Mouse (Mus musculus): ENCODE measurements at regions not wholly inside any gene's neighbourhood (a gene's known extent, or its start where the extent isn't known, plus 50 kb on each side); places are given as distances from the start of the nearest gene placed in this dataset.

DNA sequence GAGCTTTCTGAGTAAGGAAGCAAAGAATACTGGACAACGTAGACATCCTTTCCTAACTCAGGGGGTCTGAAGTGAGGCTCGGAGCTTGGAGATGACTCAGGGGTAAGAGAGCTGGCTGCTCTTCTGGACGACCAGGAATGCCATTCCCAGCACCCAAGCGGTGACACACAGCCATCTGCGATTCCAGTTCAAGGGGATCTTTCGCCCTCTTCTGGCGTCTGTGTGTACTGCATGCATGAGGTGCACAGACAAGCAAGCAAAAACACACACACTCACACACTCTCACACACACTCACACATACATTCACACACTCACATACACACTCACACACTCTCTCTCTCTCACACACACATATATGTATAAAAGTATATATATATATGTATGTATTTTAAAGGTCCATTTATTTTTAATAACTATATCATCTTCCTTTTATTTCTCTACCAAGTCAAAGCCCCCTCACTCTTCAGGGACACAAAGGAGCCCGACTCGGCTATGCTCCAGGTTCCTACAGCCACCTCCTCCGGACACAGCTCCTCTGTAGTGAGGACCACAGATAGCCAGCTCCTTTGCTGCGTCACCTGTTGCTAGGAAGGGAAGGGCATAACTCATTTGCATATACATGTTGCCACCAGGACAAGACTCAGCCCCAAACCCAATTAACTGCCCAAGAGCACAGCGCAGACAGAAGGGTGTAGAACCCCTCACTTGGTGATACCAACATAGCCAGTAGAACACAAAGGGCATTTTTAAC, 91.9 kb upstream of the Smad3 start:
- DNase-seq = no peak

DNA sequence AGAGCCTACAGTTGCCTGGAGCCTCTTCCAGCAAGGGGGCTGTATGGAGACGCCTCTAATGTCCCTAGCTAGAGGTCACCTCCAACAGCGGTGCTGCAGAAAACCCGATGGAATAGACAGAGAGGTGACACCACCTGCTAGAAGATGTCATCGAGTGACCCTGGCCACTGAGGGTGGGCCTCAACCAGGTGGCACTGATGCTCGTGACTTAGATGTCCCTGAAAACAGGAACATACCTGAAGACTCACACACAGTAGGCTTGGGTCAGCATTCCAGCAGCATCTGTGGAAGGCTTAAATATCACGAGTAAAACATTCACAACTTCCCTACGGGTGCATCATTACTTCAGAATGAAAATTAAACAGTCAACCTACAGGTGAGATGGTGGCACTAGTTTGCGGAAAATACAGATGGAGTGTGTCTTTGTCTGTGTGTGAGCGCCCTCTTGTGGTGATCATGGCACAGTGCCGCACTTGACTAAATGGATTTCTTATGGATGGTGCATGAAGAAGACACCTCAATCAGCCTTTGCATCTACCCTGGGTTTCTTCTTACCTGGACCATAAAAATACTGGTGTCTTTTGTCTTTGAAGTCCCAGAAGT, 86.2 kb upstream of the Smad3 start:
- DNase-seq = peak; percentile 79

- DNase-seq = no peak
These were observed 85.6 kb upstream of the Smad3 start for GRCm38 (mm10) chr9:63843431-63843830.

GRCm38 (mm10) chr9:63841102-63841501, 83.3 kb upstream of the Smad3 start:
- no peak for DNase-seq

DNA sequence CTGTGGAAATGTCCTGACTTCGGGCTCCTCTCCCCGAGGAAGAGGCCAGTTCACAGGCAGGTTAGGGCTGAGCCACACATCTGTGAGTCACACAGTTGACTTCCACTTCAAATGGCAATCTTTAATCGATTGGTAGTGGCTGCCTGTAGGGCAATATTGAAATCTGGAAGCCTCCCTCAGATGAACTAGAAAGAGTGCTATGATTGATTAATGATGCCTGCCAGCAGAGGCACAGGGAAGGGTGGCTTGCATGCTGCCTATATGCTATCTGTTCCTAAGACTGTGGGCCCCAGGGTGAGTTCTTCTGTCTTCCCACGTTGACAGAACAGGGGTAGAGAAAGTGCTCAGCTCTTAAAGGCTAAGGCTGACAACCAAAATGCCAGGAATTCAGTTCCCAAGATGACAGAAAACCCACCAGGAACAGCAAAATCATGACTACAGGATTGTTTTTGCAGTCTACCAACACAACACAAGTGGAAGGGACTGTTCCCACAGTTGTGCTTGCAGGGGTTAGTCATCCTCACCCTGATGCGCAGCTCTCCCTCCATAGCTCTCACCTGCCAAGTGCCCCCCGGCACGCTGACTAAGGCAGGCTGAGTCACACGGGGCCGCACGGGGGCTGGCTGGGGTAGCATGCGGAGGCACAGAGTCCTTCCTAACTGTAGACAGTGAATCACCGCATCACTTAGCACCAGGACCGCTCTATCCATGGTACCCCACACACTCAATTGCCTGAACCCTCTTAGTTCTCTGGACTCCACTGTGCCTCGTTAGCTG, 81.4 kb upstream of the Smad3 start:
- no peak for DNase-seq

- no peak for DNase-seq
These were observed 79.8 kb upstream of the Smad3 start for GRCm38 (mm10) chr9:63837552-63837951.

DNA sequence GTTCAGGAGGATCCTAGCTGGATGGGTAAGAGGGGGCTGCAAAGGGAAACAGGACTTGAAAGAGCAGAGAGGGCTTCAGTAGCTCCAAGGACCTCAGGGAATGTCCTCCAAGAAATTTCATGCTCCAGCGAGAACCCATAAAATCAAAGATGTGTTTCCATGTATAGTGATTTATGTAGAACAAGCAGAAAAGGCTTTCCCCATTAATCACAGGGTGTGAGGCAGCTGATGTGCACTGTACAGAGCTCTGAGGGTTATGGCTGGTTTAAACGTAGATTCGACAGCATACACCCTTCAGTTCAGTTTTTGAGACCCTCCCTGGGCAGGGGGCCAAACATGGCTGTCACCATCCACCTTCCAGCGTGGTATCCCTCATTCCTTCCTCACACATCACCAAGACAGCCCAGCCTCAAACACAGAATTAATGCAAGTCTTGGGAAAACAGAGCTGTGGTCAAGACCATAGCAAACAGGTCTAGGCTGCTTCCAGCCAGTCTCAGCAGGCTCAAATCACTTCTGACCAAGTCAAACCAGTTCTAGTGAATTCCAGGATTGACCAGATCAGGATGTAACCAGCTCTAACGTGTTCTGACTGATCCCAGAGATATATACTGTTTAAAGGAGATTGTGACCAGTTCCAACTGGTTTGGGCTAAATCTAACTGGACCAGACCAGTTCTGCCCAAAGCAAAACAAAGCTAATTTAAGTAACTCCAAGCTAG, 78.9 kb upstream of the Smad3 start:
- peak; percentile 47 for DNase-seq

GRCm38 (mm10) chr9:63836036-63836435, 78.2 kb upstream of the Smad3 start:
- DNase-seq = no peak

- DNase-seq = no peak
These were observed 76.6 kb upstream of the Smad3 start for GRCm38 (mm10) chr9:63834416-63834815.

DNA sequence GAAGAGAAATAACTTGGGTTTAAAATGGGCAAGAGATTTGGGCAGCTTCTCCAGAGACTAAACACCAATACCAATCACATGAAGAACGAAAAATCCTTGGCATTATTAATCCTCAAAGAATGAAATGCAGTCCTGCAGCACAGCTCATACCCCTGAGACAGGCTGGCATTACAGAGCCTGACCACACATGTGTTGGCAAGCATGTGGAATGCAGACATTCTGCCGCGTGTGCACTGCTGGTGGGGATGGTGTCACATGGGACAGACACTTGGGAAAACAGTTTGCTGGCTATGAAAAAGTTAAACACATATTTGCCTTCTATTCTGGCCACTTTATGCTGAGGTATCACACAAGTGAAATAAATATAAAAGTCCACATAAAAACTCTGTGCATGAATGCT, 60.4 kb upstream of the Smad3 start:
- DNase-seq = no peak

- DNase-seq = no peak
These were observed 58.7 kb upstream of the Smad3 start for GRCm38 (mm10) chr9:63816540-63816939.

DNA sequence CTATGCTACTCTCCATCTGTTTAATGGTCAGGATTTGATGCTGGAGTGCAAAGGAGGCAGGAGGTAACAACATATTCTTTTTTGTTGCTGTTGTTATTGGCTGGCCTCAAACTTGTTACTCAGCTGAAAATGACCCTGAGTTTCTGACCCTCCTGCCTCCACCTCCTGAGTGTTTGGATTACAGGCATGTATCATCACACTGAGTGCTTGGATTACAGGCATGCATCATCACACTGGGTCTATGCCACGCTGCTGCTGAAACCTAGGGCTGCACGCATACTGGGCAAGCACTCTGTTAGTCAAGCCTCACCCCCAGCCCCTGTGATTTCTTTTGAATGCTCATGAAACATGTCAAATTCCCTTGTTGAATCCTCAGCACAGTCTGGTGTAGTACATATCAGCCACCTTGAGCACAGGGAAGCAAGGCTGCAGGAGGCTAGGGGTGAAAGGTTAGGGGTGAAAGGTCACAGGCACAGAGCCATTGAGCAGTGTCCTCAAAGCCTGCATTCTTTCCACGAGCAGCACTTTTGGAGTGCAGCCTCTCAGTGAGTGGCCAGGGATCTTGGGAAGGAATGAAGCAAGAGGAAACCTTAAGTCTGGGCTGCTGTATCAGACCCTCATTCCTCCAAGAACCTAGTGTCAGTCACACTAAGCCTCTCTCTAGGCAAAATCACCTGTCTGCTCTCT, 52.2 kb upstream of the Smad3 start:
- DNase-seq = no peak

All from kidney, postnatal 14 days (tissue).